Mouse (Mus musculus): ENCODE data around the gene Zglp1. TPM values are rescaled to one million over a fixed set of nuclear protein-coding genes. Genes with fewer than 3 reads are reported as not detected.
A peak's percentile ranks its signal among the peaks of the same experiment; 100 is the strongest.
"Not testable (repeated sequence)": the region's sequence is repeated elsewhere in the genome, so short reads cannot be mapped to it uniquely, and the experiment has no call there.

Zglp1 gene
- polyA plus RNA-seq, 1 experiment from 2014 or later = 0.68 TPM

- Histone ChIP-seq H3K27me3 (no peaks in the 10 kb centered on the region), H3K9ac (replicated peaks) (no peak overlapping the region), H3K4me2 (no peak overlapping the region), H3K4me3 (replicated peaks) (no peak overlapping the region), H3K27ac (no peak overlapping the region), H3K9me3 (no peaks in the 10 kb centered on the region; the same call in 1 of the 2 replicates), H3K36me3 (no peaks in the 10 kb centered on the region), H3K4me1 (replicated peaks) (no peaks in the 10 kb centered on the region)
- WGBS = 64% methylated on average over 10 of the region's 10 CpGs
- ATAC-seq (ENCODE audit: insufficient number of reproducible peaks, insufficient read depth, low FRiP score, low TSS enrichment, low read depth) = no peak
Observed at GRCm38 (mm10) chr9:21051578-21051977, 15.3 kb downstream of the Zglp1 start.

GRCm38 (mm10) chr9:21045235-21045634 lies 21.7 kb downstream of the Zglp1 start:
- H3K4me2 ChIP-seq = no peak overlapping the region
- no peak for ATAC-seq (ENCODE audit: insufficient number of reproducible peaks, insufficient read depth, low FRiP score, low TSS enrichment, low read depth)
- H3K27me3 ChIP-seq = peaks cover 11% of the 10 kb centered on the region
- H3K9ac ChIP-seq (replicated peaks) = no peak overlapping the region
- H3K9me3 ChIP-seq = no peaks in the 10 kb centered on the region; the same call in 1 of the 2 replicates
- 82% methylated on average over 3 of the region's 3 CpGs for WGBS
- no peak overlapping the region for H3K4me3 ChIP-seq (replicated peaks)
- H3K27ac ChIP-seq = no peak overlapping the region
- H3K4me1 ChIP-seq (replicated peaks) = 0 out of 2 replicates have a peak, but pooled peaks cover 2% of the 10 kb centered on the region
- no peaks in the 10 kb centered on the region for H3K36me3 ChIP-seq

- H3K9ac ChIP-seq (replicated peaks); H3K9me3 ChIP-seq; H3K36me3 ChIP-seq; H3K27ac ChIP-seq; H3K4me2 ChIP-seq; H3K4me3 ChIP-seq (replicated peaks); H3K4me1 ChIP-seq (replicated peaks); ATAC-seq (ENCODE audit: insufficient number of reproducible peaks, insufficient read depth, low FRiP score, low TSS enrichment, low read depth): not testable (repeated sequence)
- WGBS = 73% methylated on average over 1 of the region's 1 CpGs
- peaks cover 16% of the 10 kb centered on the region for H3K27me3 ChIP-seq
Observed at GRCm38 (mm10) chr9:21044785-21045184, 22.1 kb downstream of the Zglp1 start.

GRCm38 (mm10) chr9:21043563-21043962 lies 23.3 kb downstream of the Zglp1 start:
- Histone ChIP-seq H3K4me3 (replicated peaks) (no peak overlapping the region), H3K9ac (replicated peaks) (no peak overlapping the region), H3K4me1 (replicated peaks) (0 out of 2 replicates have a peak, but pooled peaks cover 2% of the 10 kb centered on the region), H3K27me3 (peaks cover 28% of the 10 kb centered on the region), H3K4me2 (no peak overlapping the region), H3K27ac (no peak overlapping the region), H3K9me3 (peaks cover 5% of the 10 kb centered on the region; the same call in 1 of the 2 replicates), H3K36me3 (no peaks in the 10 kb centered on the region)
- ATAC-seq (ENCODE audit: insufficient number of reproducible peaks, insufficient read depth, low FRiP score, low TSS enrichment, low read depth) = no peak
- 78% methylated on average over 4 of the region's 4 CpGs for WGBS

- Histone ChIP-seq H3K9me3 (peaks cover 5% of the 10 kb centered on the region; the same call in 1 of the 2 replicates), H3K27ac (no peak overlapping the region), H3K36me3 (no peaks in the 10 kb centered on the region), H3K4me3 (replicated peaks) (no peak overlapping the region), H3K27me3 (peaks cover 51% of the 10 kb centered on the region), H3K9ac (replicated peaks) (no peak overlapping the region), H3K4me2 (no peak overlapping the region), H3K4me1 (replicated peaks) (peaks cover 16% of the 10 kb centered on the region)
- WGBS = 50% methylated on average over 4 of the region's 4 CpGs
- ATAC-seq (ENCODE audit: insufficient number of reproducible peaks, insufficient read depth, low FRiP score, low TSS enrichment, low read depth) = no peak
Observed at GRCm38 (mm10) chr9:21041308-21041707, 25.6 kb downstream of the Zglp1 start.

- Histone ChIP-seq H3K9ac (replicated peaks) (no peak overlapping the region), H3K27ac (no peak overlapping the region), H3K4me2 (no peak overlapping the region), H3K4me1 (replicated peaks) (peaks cover 17% of the 10 kb centered on the region), H3K36me3 (no peaks in the 10 kb centered on the region), H3K27me3 (peaks cover 66% of the 10 kb centered on the region), H3K4me3 (replicated peaks) (no peak overlapping the region), H3K9me3 (peaks cover 5% of the 10 kb centered on the region; the same call in 1 of the 2 replicates)
- no peak for ATAC-seq (ENCODE audit: insufficient number of reproducible peaks, insufficient read depth, low FRiP score, low TSS enrichment, low read depth)
- WGBS = 70% methylated on average over 3 of the region's 3 CpGs
Observed at GRCm38 (mm10) chr9:21039779-21040178, 27.1 kb downstream of the Zglp1 start.

- ATAC-seq (ENCODE audit: insufficient number of reproducible peaks, insufficient read depth, low FRiP score, low TSS enrichment, low read depth) = no peak
- peaks cover 34% of the 10 kb centered on the region for H3K4me1 ChIP-seq (replicated peaks)
Observed at GRCm38 (mm10) chr9:21037481-21037891, 29.4 kb downstream of the Zglp1 start.

GRCm38 (mm10) chr9:21036666-21037065 lies 30.2 kb downstream of the Zglp1 start:
- Histone ChIP-seq H3K4me3 (replicated peaks) (peak overlapping the region; percentile 40), H3K4me2 (peak overlapping the region; percentile 65), H3K27me3 (peaks cover 96% of the 10 kb centered on the region), H3K36me3 (no peaks in the 10 kb centered on the region), H3K27ac (no peak overlapping the region), H3K9ac (replicated peaks) (peak overlapping the region; percentile 57; the same call in 1 of the 2 replicates), H3K9me3 (peaks cover 5% of the 10 kb centered on the region; the same call in 1 of the 2 replicates), H3K4me1 (replicated peaks) (peaks cover 41% of the 10 kb centered on the region)
- 3% methylated on average over 22 of the region's 22 CpGs for WGBS
- ATAC-seq (ENCODE audit: insufficient number of reproducible peaks, insufficient read depth, low FRiP score, low TSS enrichment, low read depth) = no peak

More at GRCm38 (mm10) chr9:21037481-21037891, 29.4 kb downstream of the Zglp1 start:
- peaks cover 5% of the 10 kb centered on the region; the same call in 1 of the 2 replicates for H3K9me3 ChIP-seq
- 2% methylated on average over 31 of the region's 31 CpGs for WGBS
- peak overlapping the region; percentile 57 for H3K9ac ChIP-seq (replicated peaks)
- no peaks in the 10 kb centered on the region for H3K36me3 ChIP-seq
- H3K4me2 ChIP-seq = peak overlapping the region; percentile 65
- peak overlapping the region; percentile 40 for H3K4me3 ChIP-seq (replicated peaks)
- H3K27me3 ChIP-seq = peaks cover 88% of the 10 kb centered on the region
- H3K27ac ChIP-seq = no peak overlapping the region; the same call in 1 of the 2 replicates

- peaks cover 41% of the 10 kb centered on the region for H3K4me1 ChIP-seq (replicated peaks)
- H3K36me3 ChIP-seq = no peaks in the 10 kb centered on the region
- peaks cover 99% of the 10 kb centered on the region for H3K27me3 ChIP-seq
- H3K9ac ChIP-seq (replicated peaks) = no peak overlapping the region
- WGBS = 7% methylated on average over 20 of the region's 20 CpGs
- H3K4me2 ChIP-seq = no peak overlapping the region; the same call in 1 of the 2 replicates
- H3K4me3 ChIP-seq (replicated peaks) = no peak overlapping the region
- peaks cover 5% of the 10 kb centered on the region; the same call in 1 of the 2 replicates for H3K9me3 ChIP-seq
- H3K27ac ChIP-seq = no peak overlapping the region
- no peak for ATAC-seq (ENCODE audit: insufficient number of reproducible peaks, insufficient read depth, low FRiP score, low TSS enrichment, low read depth)
Observed at GRCm38 (mm10) chr9:21036161-21036560, 30.7 kb downstream of the Zglp1 start.

- Histone ChIP-seq H3K4me2 (no peak overlapping the region), H3K4me3 (replicated peaks) (no peak overlapping the region), H3K36me3 (no peaks in the 10 kb centered on the region), H3K9ac (replicated peaks) (no peak overlapping the region), H3K9me3 (peaks cover 5% of the 10 kb centered on the region; the same call in 1 of the 2 replicates), H3K27ac (no peak overlapping the region), H3K4me1 (replicated peaks) (peaks cover 43% of the 10 kb centered on the region), H3K27me3 (peaks cover 98% of the 10 kb centered on the region)
- 18% methylated on average over 9 of the region's 9 CpGs for WGBS
- no peak for ATAC-seq (ENCODE audit: insufficient number of reproducible peaks, insufficient read depth, low FRiP score, low TSS enrichment, low read depth)
Observed at GRCm38 (mm10) chr9:21035586-21035985, 31.3 kb downstream of the Zglp1 start.

GRCm38 (mm10) chr9:21034481-21035085 lies 32.3 kb downstream of the Zglp1 start:
- Histone ChIP-seq H3K4me1 (replicated peaks) (peaks cover 51% of the 10 kb centered on the region), H3K9me3 (peaks cover 5% of the 10 kb centered on the region; the same call in 1 of the 2 replicates), H3K4me2 (no peak overlapping the region), H3K27me3 (peaks cover 98% of the 10 kb centered on the region), H3K9ac (replicated peaks) (no peak overlapping the region), H3K4me3 (replicated peaks) (peak overlapping the region; percentile 12; the same call in 1 of the 2 replicates), H3K36me3 (no peaks in the 10 kb centered on the region), H3K27ac (no peak overlapping the region)
- no peak for ATAC-seq (ENCODE audit: insufficient number of reproducible peaks, insufficient read depth, low FRiP score, low TSS enrichment, low read depth)
- 2% methylated on average over 17 of the region's 17 CpGs for whole genome bisulfite sequencing

Data from limb, embryonic 12.5 days (tissue).